Mouse (Mus musculus) embryonic fibroblast, embryonic 13.5 days (primary cell): ENCODE results near the gene Slc41a2.

Source experiments
- CTCF ChIP-seq: IDR thresholded peaks from 2 replicates; pipeline ENCODE4 v1.5.1; 2011; ENCODE audit warnings: mild to moderate bottlenecking, control low read depth, low read length, moderate library complexity, borderline replicate concordance; ENCODE audit not compliant: insufficient read depth
- POLR2A ChIP-seq: IDR thresholded peaks from 2 replicates; pipeline ENCODE4 v1.6.1; 2011; ENCODE audit warnings: low read depth, mild to moderate bottlenecking, control low read depth, low read length, moderate library complexity

DNA sequence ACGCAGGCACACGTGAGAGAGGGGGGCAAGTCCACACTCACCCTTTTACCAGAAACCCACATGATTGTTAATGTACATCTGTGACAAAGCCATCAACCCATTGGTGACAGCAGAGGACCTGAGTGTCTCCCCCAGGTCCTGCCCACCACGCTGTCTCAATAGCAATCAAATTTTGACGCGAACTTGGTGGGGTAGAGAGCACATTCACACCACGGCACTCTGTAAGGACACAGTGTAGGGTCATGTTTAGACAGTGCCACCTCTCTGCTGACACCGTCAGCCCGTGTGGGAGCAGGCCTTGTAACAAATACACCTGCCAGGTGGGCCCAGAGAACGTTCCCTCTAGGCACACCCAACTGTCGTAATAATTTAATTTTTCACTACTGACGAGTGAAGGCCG, 128.3 kb downstream of the Slc41a2 start:
- TF ChIP-seq CTCF (no peak), POLR2A (no peak)
